Mouse (Mus musculus) ES-Bruce4 (cell line): ENCODE measurements around the gene Cebpb. TPM values are rescaled to one million over a fixed set of nuclear protein-coding genes. Genes with fewer than 3 reads are reported as not detected.

ENCODE experiments used
- H3K27ac ChIP-seq: 2 replicates; pipeline ENCODE4 v1.5.1; 2012; ENCODE audit warnings: low read length, inconsistent platforms; ENCODE audit not compliant: insufficient read depth
- H3K27me3 ChIP-seq: 2 replicates; pipeline ENCODE4 v1.6.1; 2012; ENCODE audit warnings: mild to moderate bottlenecking, low read length, inconsistent platforms; ENCODE audit not compliant: control insufficient read depth, poor library complexity, insufficient read depth, severe bottlenecking
- H3K36me3 ChIP-seq: 2 replicates; pipeline ENCODE4 v1.6.1; 2012; ENCODE audit warnings: inconsistent platforms, mild to moderate bottlenecking, low read length, moderate library complexity; ENCODE audit not compliant: control insufficient read depth, poor library complexity, insufficient read depth, severe bottlenecking
- H3K4me1 ChIP-seq: one replicate; pipeline ENCODE4 v1.8.1; 2011; ENCODE audit warnings: low read length; ENCODE audit not compliant: control insufficient read depth, insufficient read depth
- H3K4me3 ChIP-seq: 2 replicates; pipeline ENCODE4 v1.5.1; 2011; ENCODE audit warnings: low read depth, mild to moderate bottlenecking, low read length
- H3K9ac ChIP-seq: 2 replicates; pipeline ENCODE4 v1.6.1; 2012; ENCODE audit warnings: low read depth, mild to moderate bottlenecking, inconsistent platforms; ENCODE audit not compliant: poor library complexity, severe bottlenecking
- H3K9me3 ChIP-seq: replicated peaks from 2 replicates; pipeline ENCODE4 v1.6.1; 2012; ENCODE audit warnings: mild to moderate bottlenecking, low read length, inconsistent platforms; ENCODE audit not compliant: control insufficient read depth, poor library complexity, insufficient read depth, severe bottlenecking
- CTCF ChIP-seq: IDR thresholded peaks from one replicate; pipeline ENCODE4 v1.8.1; 2011; ENCODE audit warnings: low read depth, low read length
- EP300 ChIP-seq: IDR thresholded peaks from 2 replicates; pipeline ENCODE4 v1.6.1; 2011; ENCODE audit warnings: low read depth, low read length; ENCODE audit not compliant: insufficient read depth
- POLR2A ChIP-seq: IDR thresholded peaks from one replicate; pipeline ENCODE4 v1.8.1; 2011; ENCODE audit warnings: low read length; ENCODE audit not compliant: insufficient read depth
- polyA plus RNA-seq: library from polyadenylated mRNA; stranded (reverse); fragments of >200 nt; gene quantifications from 2 replicates; pipeline ENCODE4 v1.2.4, GENCODE M21; 2011; ENCODE audit warnings: low read depth; ENCODE audit not compliant: missing spikeins, insufficient read depth, insufficient read length

Cebpb gene
- polyA plus RNA-seq, 1 experiment = 9.2 TPM

DNA sequence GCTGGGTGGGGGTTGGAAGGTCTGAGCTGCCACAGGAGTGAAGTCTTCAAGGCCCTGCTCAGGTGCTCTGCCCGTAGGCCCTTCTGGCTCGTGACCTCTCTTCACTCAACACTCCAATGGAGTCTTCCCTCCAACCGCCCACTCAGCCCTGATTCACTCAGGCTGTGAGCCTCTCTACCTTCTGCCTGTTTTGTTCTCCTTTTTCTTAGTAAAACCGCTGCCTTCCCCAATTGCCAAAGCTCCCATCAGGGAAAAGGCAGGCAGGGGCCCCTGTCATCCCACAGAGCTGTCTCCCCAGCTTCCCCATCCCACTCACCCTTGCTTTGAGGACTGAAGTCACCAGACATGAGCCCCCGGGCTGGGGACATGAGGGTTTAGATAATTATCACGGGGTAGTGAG lies 26.3 kb downstream of the Cebpb start:
- Histone ChIP-seq H3K9ac (no peak overlapping the region), H3K27ac (no peak overlapping the region)

DNA sequence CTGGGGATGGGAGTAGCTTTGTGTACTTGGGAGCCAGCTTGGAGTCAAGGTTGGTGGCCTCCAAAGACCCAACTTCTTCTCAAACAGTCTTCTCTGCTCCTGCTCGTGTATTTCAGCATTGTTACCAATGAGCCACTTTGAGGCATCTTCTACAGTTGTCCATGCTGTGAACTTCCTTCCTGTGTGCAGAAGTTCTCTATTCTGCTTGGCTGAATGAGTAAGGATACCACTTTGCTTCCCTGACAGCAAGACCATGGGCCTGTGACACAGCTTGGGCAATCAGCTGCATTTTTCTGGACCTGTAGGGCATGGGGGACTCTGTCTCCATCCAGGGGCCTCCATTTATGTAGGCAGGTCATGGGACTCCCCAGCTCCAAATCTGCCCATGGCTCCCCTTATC lies 28.5 kb downstream of the Cebpb start:
- no peak for TF ChIP-seq CTCF
- no peak for TF ChIP-seq EP300
- TF ChIP-seq POLR2A = no peak
- Histone ChIP-seq H3K36me3 (no peaks in the 10 kb centered on the region), H3K27ac (no peak overlapping the region), H3K9ac (no peak overlapping the region), H3K4me3 (no peak overlapping the region), H3K27me3 (no peaks in the 10 kb centered on the region), H3K9me3 (no peaks in the 10 kb centered on the region), H3K4me1 (no peaks in the 10 kb centered on the region)

More for the DNA sequence above, 26.3 kb downstream of the Cebpb start:
- Histone ChIP-seq H3K36me3 (no peaks in the 10 kb centered on the region), H3K4me3 (no peak overlapping the region), H3K9me3 (no peaks in the 10 kb centered on the region), H3K4me1 (no peaks in the 10 kb centered on the region), H3K27me3 (no peaks in the 10 kb centered on the region)
- no peak for TF ChIP-seq CTCF
- no peak for TF ChIP-seq POLR2A
- no peak for TF ChIP-seq EP300

DNA sequence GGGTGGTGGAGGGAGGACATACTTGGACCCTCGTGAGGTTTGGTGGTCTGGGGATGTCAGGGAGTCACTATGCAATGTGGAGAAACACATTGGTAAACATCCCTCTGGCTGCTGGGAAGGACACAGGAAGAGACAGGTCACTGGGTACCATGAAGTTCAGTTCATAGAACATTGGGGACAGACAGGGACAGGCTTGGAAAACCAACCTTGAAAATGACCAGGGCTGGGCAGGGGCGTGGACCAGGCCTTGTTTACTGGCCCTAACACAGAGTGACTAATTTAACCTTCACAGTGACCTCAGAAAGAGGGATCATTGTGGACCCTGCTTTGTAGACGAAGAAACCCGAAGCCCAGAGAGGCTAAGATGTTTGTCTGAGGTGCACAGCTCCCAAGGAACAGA lies 30.8 kb downstream of the Cebpb start:
- Histone ChIP-seq H3K27ac (no peak overlapping the region), H3K27me3 (no peaks in the 10 kb centered on the region), H3K4me1 (no peaks in the 10 kb centered on the region), H3K4me3 (no peak overlapping the region), H3K36me3 (no peaks in the 10 kb centered on the region), H3K9ac (no peak overlapping the region), H3K9me3 (no peaks in the 10 kb centered on the region)
- TF ChIP-seq EP300 (no peak), POLR2A (no peak), CTCF (no peak)

DNA sequence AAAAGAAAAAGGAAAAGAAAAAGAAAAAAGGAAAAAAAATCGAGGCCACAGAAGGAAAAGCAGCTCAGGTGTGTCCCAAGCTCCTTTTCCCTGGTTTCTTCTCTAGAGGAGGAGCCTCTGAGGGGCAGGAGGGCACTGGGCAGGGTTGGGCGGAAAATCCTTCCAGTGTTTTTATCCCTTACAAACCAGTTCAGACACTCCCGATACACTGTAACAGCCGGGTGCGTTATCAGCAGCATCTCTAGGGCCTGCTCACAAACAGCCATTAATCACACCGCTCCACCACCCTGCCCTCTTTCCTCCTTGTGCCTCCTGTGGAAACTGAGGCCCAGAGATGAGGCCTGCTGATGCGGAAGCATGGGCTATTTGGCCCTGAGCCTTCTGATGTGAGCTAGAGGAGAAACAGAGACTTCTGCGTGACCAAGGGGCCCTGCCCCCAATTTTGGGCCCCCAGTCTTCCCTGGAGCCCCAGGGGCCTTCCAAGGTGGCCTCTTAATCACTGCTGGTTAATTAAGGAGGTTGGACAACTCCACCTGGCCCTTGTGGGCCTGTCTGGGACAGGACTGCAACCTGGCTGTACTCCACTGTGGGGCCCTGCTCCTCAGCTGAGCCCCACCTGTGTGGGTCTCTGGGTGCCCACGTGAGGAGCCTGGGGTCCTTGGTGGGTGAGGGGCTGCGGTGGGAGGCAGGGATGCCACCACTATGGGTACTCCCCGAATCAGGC lies 32.6 kb downstream of the Cebpb start:
- TF ChIP-seq EP300 = no peak
- no peak for TF ChIP-seq POLR2A
- TF ChIP-seq CTCF = no peak
- no peak overlapping the region for H3K27ac ChIP-seq
- no peaks in the 10 kb centered on the region for H3K27me3 ChIP-seq
- no peaks in the 10 kb centered on the region for H3K9me3 ChIP-seq
- no peak overlapping the region for H3K4me3 ChIP-seq
- no peak overlapping the region for H3K9ac ChIP-seq
- no peaks in the 10 kb centered on the region for H3K36me3 ChIP-seq
- no peaks in the 10 kb centered on the region for H3K4me1 ChIP-seq

DNA sequence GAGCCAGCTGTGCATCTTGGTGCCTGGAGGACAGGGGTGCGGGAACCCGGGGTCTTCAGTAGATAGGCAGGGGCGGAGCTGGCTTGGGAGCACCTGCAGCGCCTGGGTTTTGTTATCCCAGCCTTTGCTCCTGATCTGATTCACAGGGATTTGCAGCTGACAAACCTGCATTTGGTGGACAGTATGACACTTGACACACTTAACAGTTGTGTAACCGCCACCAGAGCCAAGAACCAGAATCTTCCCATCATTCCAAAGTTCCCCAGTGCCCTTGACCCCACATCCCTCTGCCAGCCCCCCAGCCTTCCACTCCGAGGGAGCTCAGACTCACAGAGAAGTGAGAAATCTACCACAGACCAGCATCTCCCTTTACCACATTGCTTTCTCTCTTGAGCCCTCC lies 33.8 kb downstream of the Cebpb start:
- no peak overlapping the region for H3K4me3 ChIP-seq
- no peaks in the 10 kb centered on the region for H3K27me3 ChIP-seq
- H3K36me3 ChIP-seq = no peaks in the 10 kb centered on the region
- H3K9ac ChIP-seq = no peak overlapping the region
- TF ChIP-seq EP300 = no peak
- TF ChIP-seq POLR2A = no peak
- TF ChIP-seq CTCF = no peak
- H3K9me3 ChIP-seq = no peaks in the 10 kb centered on the region
- H3K4me1 ChIP-seq = no peaks in the 10 kb centered on the region
- H3K27ac ChIP-seq = no peak overlapping the region

DNA sequence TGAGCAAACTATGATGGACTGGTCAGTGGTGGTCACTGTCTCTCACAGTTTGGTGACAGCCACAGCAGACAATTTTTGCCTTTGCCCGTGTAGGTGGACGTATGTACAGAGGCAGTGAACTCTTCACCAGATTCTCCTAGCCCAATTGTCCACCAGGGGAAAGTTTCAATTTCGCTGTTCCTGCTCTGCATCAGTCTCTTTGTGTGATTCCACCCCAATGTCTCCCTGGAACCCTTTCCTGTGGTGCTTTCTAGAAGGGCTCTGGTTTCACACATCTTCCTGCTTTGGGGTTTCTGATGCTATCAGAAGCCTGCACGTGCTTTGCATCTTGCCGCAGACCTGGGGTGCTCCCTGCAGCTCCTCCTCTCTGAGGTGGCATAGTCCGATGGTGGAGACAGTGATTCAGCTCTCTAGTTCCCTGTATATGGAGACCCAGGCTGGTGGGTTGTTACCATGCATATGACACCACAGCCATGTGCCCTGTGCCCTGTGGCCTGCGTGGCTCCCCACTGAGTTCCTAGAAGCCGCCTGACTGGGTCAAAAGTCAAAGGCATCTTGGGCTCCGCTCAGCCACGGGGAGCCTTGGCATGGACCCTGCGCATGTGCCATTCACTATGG lies 35.0 kb downstream of the Cebpb start:
- Histone ChIP-seq H3K27me3 (no peaks in the 10 kb centered on the region), H3K4me1 (no peaks in the 10 kb centered on the region), H3K9ac (no peak overlapping the region), H3K36me3 (no peaks in the 10 kb centered on the region), H3K27ac (no peak overlapping the region), H3K9me3 (no peaks in the 10 kb centered on the region), H3K4me3 (no peak overlapping the region)
- TF ChIP-seq EP300 (no peak), POLR2A (no peak), CTCF (no peak)
